Mouse (Mus musculus): ENCODE results near the gene Tmtc2.

Gene Tmtc2

DNA sequence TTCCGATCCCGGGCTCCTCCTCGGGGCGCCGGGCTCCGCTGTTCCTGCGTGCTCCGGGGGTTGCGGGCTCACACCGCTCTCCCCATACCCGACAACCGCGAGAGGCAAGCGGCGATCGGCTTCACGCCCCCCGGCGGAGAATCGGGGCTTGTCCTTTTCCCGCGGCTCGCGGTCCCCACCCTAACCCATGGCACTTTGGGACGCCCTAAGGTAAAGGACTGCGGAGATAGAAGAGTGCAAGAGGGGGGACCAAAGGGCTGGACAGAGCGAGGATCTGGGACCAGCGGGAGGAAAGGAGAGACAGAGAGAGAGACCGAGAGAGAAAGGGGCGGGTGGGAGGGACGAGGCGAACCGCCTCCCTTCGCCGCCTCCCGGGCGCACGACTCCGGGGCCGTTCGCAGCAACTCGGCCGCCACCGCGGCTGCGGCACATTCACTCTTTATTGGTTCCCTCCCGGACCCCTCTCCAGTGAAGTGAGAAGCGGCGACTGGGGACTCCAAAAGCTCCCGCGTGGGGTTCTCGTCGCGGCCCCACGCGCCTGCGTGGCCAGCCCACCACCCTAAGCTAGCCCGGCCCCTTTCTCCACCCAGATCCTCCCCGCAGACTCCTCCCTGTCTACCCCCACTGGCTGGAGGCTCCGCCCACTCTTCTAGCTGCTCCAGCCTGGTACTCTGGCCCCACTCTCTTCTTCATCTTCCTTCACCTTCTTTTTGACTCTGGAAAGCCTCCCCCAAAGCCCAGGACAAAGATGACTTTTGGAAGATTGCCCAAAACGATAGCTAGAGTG lies at the start of gene Tmtc2:
TSS of gene Tmtc2 (minus strand) at position 544 of the 787 bp plus-strand sequence.
- in situ Hi-C loops (cut with MboI, MseI) = no loop called here

DNA sequence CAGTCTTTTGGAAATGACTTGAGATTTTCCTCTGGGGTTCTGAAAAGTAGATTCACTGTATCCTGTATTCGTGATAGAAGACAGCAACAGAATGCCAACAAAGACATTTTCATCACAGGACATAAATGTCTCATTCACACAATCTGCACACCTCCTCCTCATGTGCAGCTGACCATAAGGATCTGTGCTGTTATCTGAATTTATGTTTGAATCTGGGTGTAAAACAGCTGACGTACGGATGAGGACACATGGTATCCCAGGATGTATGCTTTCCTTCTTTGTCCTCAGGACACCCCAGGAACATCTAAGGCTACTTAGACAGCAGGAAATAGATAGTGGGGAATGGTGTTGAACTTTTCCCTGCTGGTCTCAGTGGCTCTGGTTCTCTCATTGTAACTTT lies 37.9 kb upstream of the Tmtc2 start:
- in situ Hi-C loops (cut with MboI, MseI) = no loop called here

DNA sequence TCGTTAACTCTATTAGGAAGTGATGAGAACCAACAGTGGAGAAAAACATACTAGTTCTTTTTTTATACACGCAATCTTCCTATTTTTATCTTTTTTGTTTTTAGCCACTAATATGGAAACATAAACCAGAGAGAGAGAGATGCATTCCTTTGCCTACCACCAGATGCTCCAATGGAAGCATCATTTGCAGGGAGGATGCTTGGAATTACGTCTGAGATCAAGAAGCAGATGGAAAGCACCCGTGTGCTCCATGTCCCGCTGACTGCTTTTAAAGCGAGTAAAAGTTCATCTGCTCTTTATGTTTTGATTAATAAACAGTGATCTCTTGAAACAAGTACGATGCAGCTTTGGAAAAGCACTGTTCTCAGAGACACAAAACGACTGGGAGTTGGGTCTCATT lies 24.6 kb upstream of the Tmtc2 start:
- in situ Hi-C loops (cut with MboI, MseI) = loop anchor here in 1 of 2 experiments (10.0 kb wide), 1 partner anchor 1754 kb away; no protein-coding TSS in a partner anchor

DNA sequence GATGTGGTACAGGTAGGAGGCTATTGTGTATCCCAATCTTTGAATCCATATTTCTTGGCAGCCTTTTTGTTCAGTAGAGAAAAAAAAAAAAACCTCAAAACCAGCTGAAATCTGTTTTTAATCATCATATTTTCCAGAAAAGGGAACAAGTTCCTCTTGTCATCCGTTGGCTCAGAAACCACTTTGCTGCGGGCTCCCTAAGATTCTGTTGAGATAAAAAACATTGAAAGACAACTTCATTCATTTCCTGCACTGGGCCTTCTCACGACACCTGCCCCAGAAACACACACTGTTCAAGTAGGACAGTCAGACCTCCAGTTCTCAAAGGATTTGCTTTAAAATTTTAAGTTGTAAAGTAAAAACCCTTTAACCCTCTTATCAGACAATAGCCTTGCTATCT lies 23.0 kb upstream of the Tmtc2 start:
- in situ Hi-C loops (cut with MboI, MseI) = loop anchor here in 1 of 2 experiments (10.0 kb wide), 1 partner anchor 1752 kb away; no protein-coding TSS in a partner anchor

DNA sequence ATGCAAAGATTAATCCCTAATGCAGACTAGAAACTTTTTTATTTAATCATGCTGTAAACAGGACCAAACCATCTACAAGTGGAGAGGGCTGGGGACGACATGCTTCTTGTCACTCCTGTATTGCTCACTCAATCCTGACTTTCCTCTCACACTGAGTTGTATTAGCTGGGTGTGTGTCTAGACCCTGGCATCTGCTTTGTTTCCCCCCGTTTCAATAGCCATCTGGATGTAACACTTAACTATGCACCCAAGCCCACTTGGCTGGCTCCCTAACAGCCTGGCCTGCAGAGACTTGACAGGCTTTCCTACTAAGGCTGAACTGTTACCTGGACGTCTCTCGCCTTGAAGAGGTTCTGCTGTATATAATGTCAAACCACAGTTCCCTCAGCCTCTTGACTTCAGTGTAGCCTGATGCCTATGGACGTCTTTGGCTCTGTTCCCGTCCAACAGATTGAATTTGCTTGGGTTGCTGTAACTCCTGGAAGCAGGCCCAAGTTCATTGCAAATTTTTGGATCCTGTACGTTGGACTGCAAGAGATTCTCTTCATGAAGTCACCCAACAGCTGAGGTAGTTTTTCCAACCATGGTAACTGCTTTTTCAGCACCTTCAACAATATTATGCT lies 21.3 kb upstream of the Tmtc2 start:
- in situ Hi-C loops (cut with MboI, MseI) = loop anchor here in 1 of 2 experiments (10.0 kb wide), 1 partner anchor 1751 kb away; no protein-coding TSS in a partner anchor

DNA sequence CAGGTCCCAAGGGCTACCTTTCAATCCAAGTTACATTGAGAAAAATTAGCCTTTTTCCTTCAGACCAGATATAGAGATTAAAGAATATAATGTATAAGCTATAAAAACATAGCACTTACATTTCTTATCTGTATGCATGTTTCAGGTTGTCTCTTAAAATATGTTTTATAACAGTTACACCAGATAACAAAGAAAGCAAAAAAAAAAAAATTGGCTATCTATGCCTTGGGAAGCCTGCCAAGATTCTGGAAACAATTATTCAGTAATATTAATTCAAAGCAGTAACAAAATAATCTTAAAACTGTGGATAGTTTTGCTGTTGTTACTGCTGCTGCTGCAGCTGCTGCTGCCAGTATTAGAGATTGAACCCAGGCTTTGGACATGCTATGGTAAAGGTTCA lies 13.9 kb upstream of the Tmtc2 start:
- in situ Hi-C loops (cut with MboI, MseI) = no loop called here

DNA sequence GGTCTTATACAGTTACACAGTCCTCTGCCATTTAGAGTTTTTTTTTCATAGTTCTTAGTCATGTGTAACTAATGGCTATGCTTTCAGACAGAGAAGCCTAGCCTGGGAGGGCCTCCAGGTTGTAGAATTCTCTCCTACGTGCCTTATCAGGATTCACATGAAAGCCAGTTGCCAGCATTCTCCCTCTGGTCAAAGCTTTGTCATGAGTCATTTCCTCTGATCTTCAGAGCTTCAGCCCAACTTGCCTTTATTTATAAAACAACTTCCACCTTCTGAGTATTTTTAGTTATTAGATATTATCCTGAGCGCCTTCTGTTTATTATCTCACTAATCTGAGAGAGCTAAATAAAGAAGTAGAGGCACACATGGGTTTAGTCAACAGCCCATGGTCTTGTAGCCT lies 5.1 kb upstream of the Tmtc2 start:
- in situ Hi-C loops (cut with MboI, MseI) = no loop called here

DNA sequence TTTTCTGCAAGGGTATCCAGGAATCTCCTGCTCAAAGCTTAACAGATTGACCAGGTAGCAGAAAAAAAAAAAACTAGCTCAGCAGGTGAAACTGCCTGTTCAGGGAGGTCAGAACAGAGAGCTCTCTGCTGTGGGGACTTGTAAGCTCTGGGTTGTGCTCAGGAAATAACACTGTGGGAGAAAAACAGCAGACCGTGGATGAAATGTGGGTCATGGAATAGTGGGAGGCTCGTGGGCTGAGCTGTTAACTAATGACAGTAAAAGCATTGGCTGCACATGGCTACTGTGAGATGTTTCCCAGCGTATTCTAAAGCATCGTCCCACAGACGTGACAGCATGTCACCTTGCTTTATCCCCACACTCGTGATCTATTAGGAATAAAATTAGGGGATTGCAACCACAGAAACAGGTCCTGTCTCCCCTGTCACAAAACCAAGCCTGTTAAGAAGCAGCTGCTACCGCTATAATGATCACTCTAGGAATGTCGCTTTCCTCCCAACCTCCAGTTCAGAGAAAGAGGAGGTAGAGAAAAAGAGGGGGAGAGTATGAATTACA lies 4.1 kb upstream of the Tmtc2 start:
- in situ Hi-C loops (cut with MboI, MseI) = no loop called here

DNA sequence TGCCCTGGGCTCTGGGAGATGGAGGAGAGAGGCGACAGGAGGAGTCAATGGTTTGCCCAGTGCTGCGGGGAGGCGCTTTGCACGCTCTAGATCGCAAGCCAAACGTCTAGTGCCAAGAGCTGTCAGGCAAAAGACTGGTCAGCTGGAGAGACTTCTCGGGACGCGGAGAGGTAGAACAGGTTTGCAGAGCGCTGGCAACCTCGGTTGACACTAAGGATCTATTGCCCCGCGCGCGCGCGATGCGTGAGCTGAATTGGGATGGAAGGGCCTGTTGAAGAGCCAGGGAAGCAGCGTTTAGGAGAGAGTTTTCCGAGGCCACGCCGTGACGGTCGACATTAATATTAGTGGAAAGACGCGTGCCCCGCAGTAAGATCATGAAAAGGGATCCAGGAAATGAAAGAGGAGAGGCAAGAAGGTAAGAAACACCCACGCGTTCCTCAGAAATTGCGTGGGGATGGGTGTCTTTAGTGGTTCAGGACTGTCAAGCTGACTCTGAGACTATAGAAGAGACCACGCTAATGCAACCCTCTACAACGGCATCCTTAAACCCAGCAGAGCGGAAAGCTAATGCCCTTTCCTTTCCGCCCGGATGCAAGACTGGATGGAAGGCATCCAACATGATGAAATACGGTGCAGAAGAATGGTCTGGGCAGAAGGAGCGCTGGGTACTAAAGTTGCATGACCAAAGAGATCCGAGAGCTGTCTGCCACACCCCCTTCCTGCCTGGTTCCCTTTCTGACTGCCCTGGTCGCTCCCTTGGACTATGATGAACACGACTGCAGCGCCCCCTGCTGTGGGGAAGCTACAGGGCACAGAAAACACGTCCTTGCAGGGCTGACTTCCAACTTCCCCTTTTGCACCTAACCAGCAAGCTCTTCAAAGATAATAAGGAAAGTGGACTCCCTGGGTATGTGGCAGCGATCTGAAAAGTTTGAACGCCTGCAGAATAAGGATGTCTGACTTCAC lies 727 bp upstream of the Tmtc2 start:
- in situ Hi-C loops (cut with MboI, MseI) = no loop called here

DNA sequence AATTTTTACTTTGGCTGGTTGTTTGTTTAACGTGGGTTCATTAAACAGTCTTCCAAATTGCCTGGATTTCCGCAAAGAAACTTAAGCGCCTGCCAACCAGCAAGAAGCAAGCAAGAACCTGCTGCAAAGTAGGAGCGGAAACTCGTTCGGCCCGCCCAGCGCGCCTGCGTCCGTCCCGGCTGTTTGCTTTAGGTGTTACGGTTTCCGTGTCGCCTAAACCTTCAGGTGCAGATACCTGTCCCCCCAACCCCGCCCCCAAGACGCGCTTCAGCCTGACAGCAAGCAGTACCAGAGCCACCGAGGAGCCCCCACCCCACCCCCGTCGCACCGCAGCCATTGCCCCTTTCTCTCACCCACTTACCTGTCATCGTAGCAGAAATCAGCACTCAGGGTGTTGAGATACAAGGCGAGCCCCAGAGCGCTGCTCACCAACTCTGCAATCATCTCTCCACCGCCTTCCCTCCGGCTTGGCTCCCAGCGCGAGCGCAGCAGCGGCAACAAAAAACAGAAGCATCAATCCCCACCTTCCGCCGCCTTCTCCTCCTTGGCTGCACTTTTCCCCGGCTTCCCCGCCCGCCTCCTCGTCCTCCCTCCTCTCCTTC lies 844 bp downstream of the Tmtc2 start:
- in situ Hi-C loops (cut with MboI, MseI) = no loop called here

DNA sequence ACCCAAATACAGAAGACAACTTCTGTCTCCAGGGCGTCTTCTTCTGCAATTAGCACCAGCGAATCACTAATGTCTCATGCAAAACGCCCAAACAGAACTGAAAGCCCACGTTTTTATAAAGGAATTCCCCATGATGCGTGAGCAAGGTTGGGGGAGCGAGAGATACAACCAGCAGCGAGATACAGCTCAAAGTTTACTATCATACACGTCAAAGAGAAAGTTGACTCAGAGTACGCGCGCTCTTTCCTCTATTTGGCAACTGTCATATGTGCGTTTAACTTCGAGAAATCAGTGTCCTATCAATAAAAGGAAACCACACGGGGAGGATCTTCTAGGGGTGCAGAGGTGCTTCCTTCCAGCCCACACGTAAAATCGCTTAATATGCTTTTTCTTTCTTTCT lies 1.4 kb downstream of the Tmtc2 start:
- in situ Hi-C loops (cut with MboI, MseI) = no loop called here

DNA sequence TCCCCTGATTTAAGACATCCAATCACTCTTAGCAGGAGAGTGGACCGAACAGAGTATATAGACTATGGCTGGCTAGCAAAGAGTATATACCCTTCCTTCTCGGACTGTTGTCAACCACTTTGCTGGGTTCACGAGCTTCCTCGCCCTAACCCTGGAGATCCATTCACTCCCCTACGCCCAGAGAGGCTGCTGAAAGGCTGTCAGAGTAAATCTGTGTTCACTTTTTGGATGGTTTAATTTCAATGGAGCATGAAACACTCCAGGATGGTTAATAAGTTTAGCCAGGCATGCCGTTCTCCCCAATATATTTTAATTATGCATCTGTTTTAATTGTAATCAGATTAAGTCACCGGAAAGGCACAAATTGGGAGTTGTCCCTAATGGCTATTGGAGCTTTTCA lies 1.9 kb downstream of the Tmtc2 start:
- in situ Hi-C loops (cut with MboI, MseI) = no loop called here

DNA sequence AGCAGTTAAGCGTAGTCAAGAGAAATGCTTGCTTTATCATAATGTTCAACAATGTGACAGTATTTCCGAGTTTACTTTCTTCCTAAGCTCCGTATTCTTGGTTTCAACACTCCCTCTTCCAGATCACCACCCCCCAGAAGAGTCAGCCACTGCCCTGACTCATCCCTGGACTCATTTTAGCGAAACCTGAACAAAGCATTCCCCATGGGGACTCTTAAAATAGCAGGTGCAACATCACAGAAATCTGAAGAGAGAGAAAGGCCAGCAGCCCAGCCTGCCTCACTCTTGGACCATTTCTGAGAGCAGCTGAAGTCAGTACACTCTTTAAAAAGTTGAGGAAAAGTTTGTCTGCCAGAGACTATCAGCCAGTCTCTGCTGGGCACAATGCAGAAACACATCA lies 2.4 kb downstream of the Tmtc2 start:
- in situ Hi-C loops (cut with MboI, MseI) = no loop called here

DNA sequence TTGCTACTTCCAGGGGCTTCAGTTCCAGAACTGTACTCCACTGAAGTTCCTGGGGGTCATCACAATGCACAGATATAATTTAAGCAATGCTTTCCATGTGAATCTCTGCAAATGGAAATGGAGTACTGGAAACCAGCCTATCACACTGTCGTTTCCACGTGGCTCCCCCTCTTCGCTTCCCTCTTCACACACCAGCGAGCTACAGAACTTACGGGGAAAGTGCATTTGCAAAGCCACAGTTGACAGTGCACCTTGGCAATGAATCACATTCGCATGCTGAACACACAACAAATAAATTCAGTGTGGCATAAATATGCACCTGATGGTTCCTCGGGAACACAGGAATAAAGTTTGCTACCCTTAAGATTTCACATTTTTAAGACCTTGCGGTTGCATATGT lies 3.2 kb downstream of the Tmtc2 start:
- in situ Hi-C loops (cut with MboI, MseI) = no loop called here

DNA sequence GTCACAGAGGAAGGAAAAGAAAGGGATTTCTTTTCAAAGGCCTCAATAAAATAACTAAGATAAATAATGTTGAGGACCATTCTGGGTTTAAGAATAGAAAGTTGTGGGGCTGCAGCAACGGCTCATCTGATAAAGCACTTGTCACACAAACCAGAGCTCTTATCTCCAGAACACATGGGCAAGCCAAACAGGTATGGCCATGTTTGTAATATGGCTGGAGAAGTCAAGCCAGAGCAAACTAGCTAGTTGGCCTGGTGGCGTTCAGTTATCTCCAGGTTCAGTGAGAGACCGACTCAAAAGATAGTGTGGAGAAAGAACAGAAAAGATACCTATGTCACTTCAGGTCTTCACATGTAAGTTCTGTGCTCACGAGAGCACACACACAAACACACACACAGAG lies 4.7 kb downstream of the Tmtc2 start:
- in situ Hi-C loops (cut with MboI, MseI) = no loop called here

DNA sequence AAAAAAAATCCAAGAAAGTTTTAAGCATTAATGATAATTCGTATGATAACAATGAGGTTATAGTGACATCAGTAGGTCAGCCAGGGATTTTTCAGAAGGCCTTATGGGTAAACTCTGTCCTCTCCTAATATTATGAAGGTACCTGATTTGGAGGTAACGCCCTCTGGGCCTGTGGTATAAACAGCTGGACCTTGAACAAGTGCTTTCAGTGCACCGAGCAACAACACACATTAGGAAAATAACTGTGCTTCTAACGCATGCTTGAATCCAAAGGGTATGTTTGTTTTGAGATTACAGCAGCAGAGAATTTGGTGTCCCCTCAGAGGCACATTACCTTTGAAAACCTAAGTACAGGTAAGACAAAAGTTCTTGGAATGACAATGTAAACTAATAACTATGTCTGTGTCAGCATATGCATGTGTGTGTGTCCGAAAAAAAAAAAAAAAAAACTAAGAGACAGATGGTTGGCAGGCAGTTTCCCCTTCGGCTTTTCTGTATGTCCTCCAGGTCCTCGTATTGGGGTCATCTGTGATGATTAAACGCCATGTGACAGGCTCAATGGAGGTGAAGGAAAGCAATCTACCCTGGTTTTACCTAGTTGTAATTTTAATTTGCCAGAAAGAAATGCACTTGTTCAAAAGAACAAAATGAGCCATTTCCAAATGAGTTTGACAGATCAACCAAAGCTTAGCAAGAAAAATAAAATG lies 6.3 kb downstream of the Tmtc2 start:
- in situ Hi-C loops (cut with MboI, MseI) = no loop called here

DNA sequence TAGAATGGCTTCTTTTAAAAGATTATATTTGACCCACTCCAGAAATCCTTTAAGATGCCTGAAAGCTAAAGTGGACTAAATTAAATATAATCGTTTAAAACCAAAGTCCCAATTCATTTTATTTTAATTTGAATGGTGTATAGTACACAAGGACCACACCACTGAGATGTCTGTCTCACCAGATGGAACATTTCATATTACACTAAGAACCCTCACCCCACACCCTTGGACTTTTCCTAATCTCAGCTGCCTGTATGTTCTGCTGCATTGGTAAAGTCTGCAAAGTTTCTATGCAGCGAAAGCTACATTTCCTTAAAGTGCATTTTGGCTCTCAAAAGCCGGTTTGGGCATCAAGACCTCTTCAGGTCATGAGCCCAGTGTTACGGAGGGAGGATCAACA lies 12.7 kb downstream of the Tmtc2 start:
- in situ Hi-C loops (cut with MboI, MseI) = no loop called here

DNA sequence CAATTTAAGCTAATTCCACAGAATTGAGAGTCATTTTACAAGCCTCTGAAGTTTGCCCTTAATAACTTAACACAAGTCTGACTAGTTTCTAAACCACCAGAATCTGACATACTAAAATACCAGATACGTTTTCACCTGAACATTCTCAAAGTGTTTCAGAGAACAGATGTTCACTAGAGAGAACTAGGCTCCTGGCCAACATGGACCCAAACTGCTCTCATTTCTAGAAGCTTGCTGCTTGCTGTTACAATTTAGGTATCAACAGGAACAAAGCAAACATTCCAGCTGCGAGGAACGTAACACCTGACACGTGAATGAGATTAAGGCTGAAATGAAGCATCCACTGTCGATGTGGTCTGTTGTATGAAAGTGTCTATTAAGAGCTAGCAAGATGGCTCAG lies 16.7 kb downstream of the Tmtc2 start:
- in situ Hi-C loops (cut with MboI, MseI) = no loop called here

DNA sequence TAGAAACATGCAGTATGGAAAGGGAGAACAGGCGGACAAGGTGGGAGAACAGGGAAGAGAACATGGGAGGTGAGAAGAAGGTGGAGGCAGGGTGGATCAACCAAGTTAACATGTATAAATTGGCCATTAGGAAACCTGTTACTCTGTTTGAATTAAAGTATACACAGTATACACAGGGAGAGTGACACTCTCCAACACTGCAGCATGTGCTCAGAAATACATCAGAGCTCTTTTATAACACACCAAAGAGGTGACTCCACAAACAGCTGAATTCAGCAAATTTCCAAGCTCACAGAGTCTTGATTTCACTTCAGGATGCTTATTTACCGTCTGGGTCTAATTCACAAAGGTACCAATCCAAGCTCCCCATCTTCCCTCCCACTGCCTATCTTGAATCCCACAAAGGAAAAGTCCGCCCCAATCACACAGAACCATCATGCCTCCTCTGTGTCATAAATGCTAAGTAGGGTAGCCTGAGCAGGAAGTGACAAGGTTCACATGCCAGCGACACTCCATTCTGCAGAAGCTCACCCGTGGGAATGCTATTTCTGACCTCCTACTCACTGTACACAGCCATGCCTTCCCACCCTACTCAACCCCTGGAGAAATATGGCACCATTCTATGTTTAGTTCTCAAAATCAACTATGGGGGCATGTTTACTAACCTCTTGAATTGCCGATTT lies 17.2 kb downstream of the Tmtc2 start:
- in situ Hi-C loops (cut with MboI, MseI) = no loop called here

DNA sequence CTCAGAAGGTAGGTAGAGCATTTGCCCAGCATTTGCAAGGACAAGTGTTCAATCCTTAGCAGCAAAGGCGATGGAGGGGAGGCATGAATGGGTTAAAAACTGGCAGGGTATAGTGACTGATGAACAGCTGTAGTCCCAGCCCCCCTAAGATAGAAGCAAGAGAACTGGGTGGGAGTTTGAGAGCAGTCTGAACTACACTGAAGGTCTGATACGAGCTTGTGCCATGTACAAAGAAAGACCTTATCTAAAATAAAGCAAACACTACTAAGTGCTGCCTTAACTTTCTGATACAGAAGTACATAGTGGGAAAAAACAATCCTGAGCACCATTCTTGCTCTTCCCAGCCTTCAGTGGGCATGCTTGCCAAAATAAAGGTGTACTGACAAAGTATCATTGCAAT lies 20.1 kb downstream of the Tmtc2 start:
- in situ Hi-C loops (cut with MboI, MseI) = no loop called here

All from T-helper 17 cell (primary cell).